ENCODE assay signal across 22 mouse cellular contexts in genomic region chr7:125407136-125407535, GRCm38 (mm10). TPM values are rescaled to one million over a fixed set of nuclear protein-coding genes. Genes with fewer than 3 reads are reported as not detected.
A peak's percentile ranks its signal among the peaks of the same experiment; 100 is the strongest.
DNase-seq lines count a peak whose midpoint lies in the region; ATAC-seq and TF ChIP-seq lines count a peak whose summit lies in the region.
"Had no signal": no experiment of that assay in that cellular context is flagged by ENCODE, and none has a peak within 500 bp of the region (broad histone marks: within the 10 kb centered on the region; RNA-seq: fewer than 3 reads in every experiment).

No protein-coding gene starts in this region.

- TF ChIP-seq POLR2A in brain, embryonic 14.5 days (IDR thresholded peaks at IDR 0.05; ENCODE audit: borderline replicate concordance, extremely low read depth, insufficient read depth, insufficient read length, poor library complexity, severe bottlenecking), result no peak

- DNase-seq in liver, embryonic 14.5 days (ENCODE audit: low read depth in 3 of 3, low spot score in 3 of 3), result no peak
- DNase-seq in liver, result no peak
- peak; percentile 29 for DNase-seq in retina, embryonic 14.5 days (ENCODE audit: low spot score)
- no peak for DNase-seq in retina, postnatal 1 day
- no peak for DNase-seq in brain, embryonic 14.5 days (ENCODE audit: low read depth)
- no peak for DNase-seq in thymus, postnatal 0 days (ENCODE audit: low spot score)
- DNase-seq in midbrain, embryonic 14.5 days, result no peak
- DNase-seq: adrenal gland, adult 2 months; cerebellum, adult 9-11 months; gastrocnemius, postnatal 10 days; heart, adult 18-20 months; heart, postnatal 4 days; kidney, adult 18-20 months; kidney, postnatal 25 days; right cerebral cortex, postnatal 4 days had no signal

- TF ChIP-seq EP300 in liver, embryonic 14.5 days (IDR thresholded peaks at IDR 0.05; ENCODE audit: low read depth), result no peak

- 58% methylated on average over 6 of the region's 6 CpGs for WGBS in liver, embryonic 14.5 days (ENCODE audit: insufficient replicate concordance)
- 82% methylated on average over 6 of the region's 6 CpGs for WGBS in midbrain, embryonic 14.5 days

- no peaks in the 10 kb centered on the region for H3K27me3 ChIP-seq in liver, embryonic 14.5 days (ENCODE audit: control insufficient read depth, insufficient read depth, low read length)
- H3K27me3 ChIP-seq in midbrain, embryonic 14.5 days (ENCODE audit: control insufficient read depth, insufficient read depth, low read length), result no peaks in the 10 kb centered on the region
- H3K27me3 ChIP-seq: embryonic facial prominence, embryonic 12.5 days; forebrain, embryonic 13.5 days had no signal

- H3K27ac ChIP-seq in liver, embryonic 14.5 days, result no peak overlapping the region
- H3K27ac ChIP-seq in midbrain, embryonic 14.5 days (replicated peaks; ENCODE audit: low read depth, low read length), result no peak overlapping the region
- H3K27ac ChIP-seq: embryonic facial prominence, embryonic 12.5 days; forebrain, embryonic 13.5 days; limb, embryonic 12.5 days; liver, embryonic 15.5 days had no signal

- H3K4me2 ChIP-seq in liver, embryonic 14.5 days (ENCODE audit: low read depth), result no peak overlapping the region
- no peak overlapping the region for H3K4me2 ChIP-seq in midbrain, embryonic 14.5 days (ENCODE audit: low read length)
- H3K4me2 ChIP-seq: embryonic facial prominence, embryonic 12.5 days; forebrain, embryonic 13.5 days; limb, embryonic 12.5 days; liver, embryonic 15.5 days had no signal

- H3K9me3 ChIP-seq in liver, embryonic 14.5 days (ENCODE audit: control insufficient read depth, low read length), result no peaks in the 10 kb centered on the region
- H3K9me3 ChIP-seq in midbrain, embryonic 14.5 days (ENCODE audit: control insufficient read depth, low read length), result no peaks in the 10 kb centered on the region
- H3K9me3 ChIP-seq: embryonic facial prominence, embryonic 12.5 days; forebrain, embryonic 13.5 days; limb, embryonic 12.5 days; liver, embryonic 15.5 days had no signal

- no peak overlapping the region for H3K9ac ChIP-seq in liver, embryonic 14.5 days (replicated peaks)
- H3K9ac ChIP-seq in midbrain, embryonic 14.5 days (replicated peaks; ENCODE audit: low read length), result no peak overlapping the region
- H3K9ac ChIP-seq: embryonic facial prominence, embryonic 12.5 days; forebrain, embryonic 13.5 days; limb, embryonic 12.5 days; liver, embryonic 15.5 days had no signal

- H3K4me3 ChIP-seq in liver, embryonic 14.5 days (ENCODE audit: insufficient read depth in 1 of 2, low read depth in 2 of 2, low read length in 2 of 2), result no peak overlapping the region
- no peak overlapping the region for H3K4me3 ChIP-seq in midbrain, embryonic 14.5 days (replicated peaks; ENCODE audit: low read depth, low read length)
- H3K4me3 ChIP-seq: embryonic facial prominence, embryonic 12.5 days; erythroblast, embryonic 14.5 days; forebrain, embryonic 13.5 days; limb, embryonic 12.5 days; liver, embryonic 15.5 days; megakaryocyte, embryonic 14.5 days had no signal

- no peaks in the 10 kb centered on the region for H3K36me3 ChIP-seq in liver, embryonic 14.5 days (replicated peaks; ENCODE audit: control insufficient read depth, insufficient read depth, low read depth)
- no peaks in the 10 kb centered on the region for H3K36me3 ChIP-seq in midbrain, embryonic 14.5 days (ENCODE audit: control insufficient read depth, insufficient read depth, low read length)
- H3K36me3 ChIP-seq: embryonic facial prominence, embryonic 12.5 days; limb, embryonic 12.5 days; liver, embryonic 15.5 days had no signal

- H3K4me1 ChIP-seq in liver, embryonic 14.5 days (replicated peaks; ENCODE audit: control insufficient read depth in 2 of 2, insufficient read depth in 2 of 2, low read length in 1 of 2), result no peaks in the 10 kb centered on the region
- H3K4me1 ChIP-seq in midbrain, embryonic 14.5 days (ENCODE audit: control insufficient read depth, insufficient read depth, low read length), result no peaks in the 10 kb centered on the region
- H3K4me1 ChIP-seq: embryonic facial prominence, embryonic 12.5 days; forebrain, embryonic 13.5 days; limb, embryonic 12.5 days had no signal

- peak; percentile 25; the same call in 1 of the 2 replicates for TF ChIP-seq CTCF in liver, embryonic 14.5 days (IDR thresholded peaks at IDR 0.05; ENCODE audit: low read depth)
- peak; percentile 17; the same call in 1 of the 2 replicates for TF ChIP-seq CTCF in brain, embryonic 14.5 days (IDR thresholded peaks at IDR 0.05; ENCODE audit: borderline replicate concordance, extremely low read depth, insufficient read depth, insufficient read length)

- no peak for ATAC-seq in liver, embryonic 14.5 days (ENCODE audit: insufficient read depth)
- ATAC-seq in midbrain, embryonic 14.5 days (ENCODE audit: low FRiP score, low TSS enrichment), result no peak
- ATAC-seq: forebrain, embryonic 13.5 days; hindbrain, embryonic 16.5 days had no signal

RNA-seq across cellular contexts. Expression of gene Kdm8, which starts 37.3 kb away (rescaled TPM):
- polyA plus RNA-seq in liver, embryonic 14.5 days (2012; rRNA removed), result 5.7 and 6.1 TPM in 2 replicates
- 4.7 and 6.4 TPM in 2 replicates for polyA plus RNA-seq in liver, embryonic 14.5 days (2014; fragmentation: Nextera tagmentation; extraction: Ambion mirVana)
- 6.3 and 8.1 TPM in 2 replicates for polyA plus RNA-seq in brain, embryonic 14.5 days (2012; rRNA removed)
- 12.6 and 15.1 TPM in 2 replicates for polyA plus RNA-seq in thymus, postnatal 0 days (2015; fragmentation: Nextera tagmentation; extraction: Ambion mirVana)
- polyA plus RNA-seq in midbrain, embryonic 14.5 days (2014; fragmentation: Nextera tagmentation; extraction: Ambion mirVana), result 3.8 and 5.5 TPM in 2 replicates
